Mouse (Mus musculus): Measurements from ENCODE around the gene Polr1a.

DNA sequence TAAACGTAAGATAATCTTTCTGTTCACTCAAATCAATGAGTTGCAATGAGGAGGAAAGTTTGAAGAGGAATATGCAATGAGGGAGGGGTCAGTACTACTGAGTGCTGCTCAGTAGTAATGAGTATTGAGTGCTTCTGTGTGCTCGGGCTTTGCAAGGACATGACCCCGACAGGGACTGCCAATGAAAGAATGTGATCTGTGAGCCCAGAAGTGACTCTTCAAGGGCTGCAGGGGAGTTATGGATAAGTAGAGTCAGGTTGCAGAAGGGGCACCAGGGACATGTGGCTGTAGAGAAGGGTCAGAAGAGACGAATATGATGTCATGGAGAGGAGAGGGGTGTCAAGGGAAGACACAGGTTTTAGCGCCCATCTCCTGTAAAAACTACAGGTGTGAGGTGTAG, 23.5 kb downstream of the Polr1a start:
- TF ChIP-seq CTCF (IDR thresholded peaks at IDR 0.05; ENCODE audit: control insufficient read depth, insufficient read depth, insufficient read length) = no peak
- no peak for TF ChIP-seq CEBPB (IDR thresholded peaks at IDR 0.05; ENCODE audit: low read depth)
- TF ChIP-seq USF1 (IDR thresholded peaks at IDR 0.05; ENCODE audit: low read depth) = no peak
- TF ChIP-seq MYOG (IDR thresholded peaks at IDR 0.05; ENCODE audit: control insufficient read depth, extremely low read depth, insufficient read length) = no peak
- TF ChIP-seq MAX (IDR thresholded peaks at IDR 0.05) = no peak
- TF ChIP-seq FOSL1 (IDR thresholded peaks at IDR 0.05; ENCODE audit: insufficient read depth, low read length, poor library complexity, severe bottlenecking) = no peak
- no peak for TF ChIP-seq MYOD1 (IDR thresholded peaks at IDR 0.05; ENCODE audit: control insufficient read depth, insufficient read length, low read depth)
